Mouse (Mus musculus) erythroblast, adult 5-6 weeks (primary cell): Measurements from ENCODE around the gene Hs2st1. TPM values are rescaled to one million over a fixed set of nuclear protein-coding genes. Genes with fewer than 3 reads are reported as not detected.

Experiments
- ATAC-seq: replicated peaks from 2 replicates; pipeline ENCODE4 v1.8.0; 2016; ENCODE audit warnings: moderate number of reproducible peaks, mild to moderate bottlenecking, moderate TSS enrichment, inconsistent platforms; ENCODE audit not compliant: poor library complexity, low FRiP score, severe bottlenecking
- total RNA-seq, 2 experiments: library from RNA; stranded (forward) in 1 of 2; stranded (reverse) in 1 of 2; fragments of 150-400 nt in 1 of 2; fragments of 200-764, 138-1000 nt in 1 of 2; gene quantifications; 2 replicates each; pipeline versions ENCODE4 v1.2.3 to v1.2.4; 2015 to 2017; ENCODE audit warnings: low replicate concordance in 2 of 2

The Hs2st1 gene
- total RNA-seq, 2 experiments from 2014 or later = 0.85 to 3.5 TPM

DNA sequence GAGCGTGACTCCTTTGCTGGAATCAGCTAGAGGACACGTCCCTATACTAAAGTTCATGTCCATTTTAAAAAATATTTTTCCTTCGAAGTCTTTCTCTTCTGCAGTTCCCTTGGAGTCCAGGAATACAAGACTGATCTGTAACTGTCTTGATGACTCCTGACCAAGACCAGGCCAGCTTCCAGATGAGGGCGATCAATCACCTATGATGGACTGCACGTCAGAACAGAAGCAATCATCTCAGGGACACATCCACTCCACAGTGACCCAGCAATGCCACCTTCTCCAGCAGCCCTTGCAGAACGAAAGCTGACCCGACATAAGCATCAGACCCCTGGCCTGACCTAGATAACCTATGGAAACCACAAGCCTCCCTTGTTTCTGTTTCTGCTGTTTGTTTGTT lies 54.7 kb downstream of the Hs2st1 start:
- ATAC-seq = no peak

GRCm38 (mm10) chr3:144514122-144514505 lies 55.9 kb downstream of the Hs2st1 start:
- ATAC-seq = no peak

DNA sequence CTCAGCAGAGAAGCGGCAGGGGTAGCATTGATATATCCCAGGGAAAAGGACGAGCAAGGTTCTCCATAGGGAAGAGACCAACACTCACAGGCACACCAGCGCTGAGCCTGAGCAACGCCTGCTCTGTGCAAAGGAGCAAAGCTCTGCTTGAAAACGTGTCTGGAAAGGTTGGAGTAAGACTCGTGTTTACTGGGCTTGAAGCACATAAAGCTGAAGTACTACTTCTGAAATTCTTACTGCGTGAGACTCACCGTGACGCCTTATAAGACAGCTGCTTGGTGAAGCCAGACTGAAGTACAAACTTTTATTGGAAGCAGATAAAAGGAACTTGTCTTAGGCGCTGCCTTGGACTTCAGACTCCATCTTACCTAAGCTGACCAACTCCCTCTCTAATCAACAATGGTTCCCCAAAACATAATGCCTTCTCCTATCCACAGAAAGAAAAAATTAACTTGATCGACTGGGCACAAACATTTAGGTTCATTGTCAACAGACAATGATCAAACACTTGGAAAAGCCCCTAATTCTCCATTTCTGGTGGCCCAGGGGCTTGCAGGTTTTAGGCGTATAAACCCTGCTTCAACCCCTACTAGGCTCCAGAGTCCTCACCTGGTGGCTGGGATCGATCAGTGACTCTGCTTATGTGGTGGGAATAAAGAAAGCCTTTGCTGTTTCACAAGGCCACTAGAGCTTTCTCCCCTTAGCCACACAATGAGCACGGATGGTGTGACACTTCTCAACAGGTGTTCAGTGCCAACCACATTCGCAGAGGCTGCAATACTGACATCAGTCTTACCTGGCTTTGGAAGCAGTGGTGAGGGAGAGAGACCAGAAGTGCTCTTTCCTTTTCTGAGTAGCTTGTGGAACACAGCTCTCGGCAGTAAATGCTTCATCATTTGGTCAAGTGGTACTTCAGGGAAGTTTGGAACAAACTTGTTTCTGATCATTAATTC lies 56.5 kb downstream of the Hs2st1 start:
- ATAC-seq = no peak

- ATAC-seq = no peak
Measured at GRCm38 (mm10) chr3:144510724-144511123, 59.3 kb downstream of the Hs2st1 start.

DNA sequence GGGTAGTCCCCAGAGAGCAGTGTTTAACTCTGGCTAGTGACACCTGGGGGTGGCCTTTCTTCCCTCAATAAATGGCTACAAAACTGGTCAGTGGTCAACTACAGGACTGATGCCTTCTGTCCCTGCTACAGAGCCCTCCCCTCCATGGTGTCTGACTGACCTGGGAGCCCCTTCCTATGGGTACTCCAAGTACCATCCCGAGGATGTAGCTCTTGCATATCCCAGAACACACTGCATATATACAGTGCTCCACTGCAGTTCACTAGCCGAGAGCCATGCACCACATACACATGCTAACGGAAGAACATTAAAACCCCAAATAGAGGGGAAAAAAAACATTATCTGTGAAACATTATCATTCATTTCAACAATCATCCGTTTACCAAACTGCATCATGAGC lies 61.6 kb downstream of the Hs2st1 start:
- no peak for ATAC-seq

- no peak for ATAC-seq
Measured at GRCm38 (mm10) chr3:144507885-144508284, 62.1 kb downstream of the Hs2st1 start.

DNA sequence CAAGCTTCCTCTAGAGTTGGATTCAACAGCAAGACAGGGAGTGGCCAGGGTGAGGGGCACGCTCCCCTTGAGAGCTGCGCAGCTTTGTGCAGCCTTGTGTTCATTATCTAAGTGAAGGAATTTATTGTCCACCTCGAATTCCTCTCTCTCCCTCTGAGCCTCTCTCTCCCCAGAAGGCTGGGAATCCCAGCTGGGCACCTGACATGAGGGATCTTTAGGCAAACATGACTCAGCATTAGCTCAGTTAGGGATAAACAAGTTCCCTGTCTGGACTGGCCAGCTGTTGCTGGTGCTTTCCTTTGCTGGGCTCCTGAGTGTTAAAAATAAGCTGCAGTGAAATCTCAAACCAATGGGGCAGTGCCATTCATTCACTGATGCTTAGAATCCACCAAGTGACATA lies 63.8 kb downstream of the Hs2st1 start:
- ATAC-seq = 0 out of 2 replicates have a peak, but pooled peaks have one; percentile 36

DNA sequence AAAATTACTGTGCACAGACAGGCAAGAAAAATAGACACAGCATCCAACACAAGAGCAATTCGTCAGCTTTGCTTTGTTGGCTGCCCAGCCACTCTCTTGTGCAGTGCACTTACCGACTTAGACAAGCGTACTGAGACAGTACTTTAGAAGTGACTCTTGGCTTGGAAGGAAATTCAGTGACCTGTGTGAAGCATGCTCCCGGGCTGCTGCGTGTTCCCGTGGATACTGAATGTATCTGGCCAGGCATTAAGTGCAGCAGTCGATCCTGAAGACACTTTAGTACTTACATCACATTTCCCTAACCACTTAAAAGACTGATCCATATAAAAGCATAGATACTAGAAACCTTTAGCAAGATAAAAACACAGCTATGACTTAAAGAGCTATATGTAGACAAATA lies 68.1 kb downstream of the Hs2st1 start:
- no peak for ATAC-seq

GRCm38 (mm10) chr3:144496762-144497161 lies 73.2 kb downstream of the Hs2st1 start:
- ATAC-seq = no peak

DNA sequence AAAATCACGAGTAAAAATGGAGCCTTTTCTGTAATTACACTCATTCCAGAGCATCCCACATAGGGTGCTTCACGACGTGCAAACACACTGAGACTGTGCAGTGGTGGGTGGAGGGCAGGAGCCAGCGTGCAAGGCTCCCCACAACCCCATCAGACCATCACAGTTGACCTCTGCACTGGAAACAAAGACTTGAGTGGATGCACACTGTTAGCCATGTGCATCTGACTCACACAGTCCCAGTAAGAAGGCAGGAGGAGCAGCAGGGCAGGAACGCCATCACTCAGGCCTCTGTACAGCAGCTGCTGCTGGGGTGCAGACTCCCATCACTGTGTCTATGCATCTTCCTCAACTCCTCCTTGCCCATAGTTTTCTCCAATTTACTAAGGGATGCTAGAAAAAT lies 75.1 kb downstream of the Hs2st1 start:
- no peak for ATAC-seq

DNA sequence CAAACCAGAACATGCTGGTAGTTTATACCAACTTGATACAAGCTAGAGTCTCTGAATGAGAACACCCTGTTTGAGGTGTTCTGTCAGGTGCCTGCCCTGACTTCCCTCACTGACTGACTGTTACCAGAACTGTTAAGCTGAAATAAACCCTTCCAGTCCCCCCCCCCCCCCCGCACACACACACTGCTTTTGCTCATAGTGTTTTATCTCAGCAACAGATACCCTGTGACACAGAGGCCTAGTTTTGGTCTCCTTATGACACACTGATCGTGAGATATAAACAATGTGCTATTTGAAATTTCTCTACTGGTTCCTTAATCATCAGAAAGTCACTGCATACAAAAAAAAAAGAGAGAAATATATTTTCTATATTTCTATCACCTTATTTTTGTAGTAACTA lies 81.2 kb downstream of the Hs2st1 start:
- no peak for ATAC-seq

- ATAC-seq = no peak
Measured at GRCm38 (mm10) chr3:144480595-144480994, 89.4 kb downstream of the Hs2st1 start.

- no peak for ATAC-seq
Measured at GRCm38 (mm10) chr3:144478427-144478794, 91.6 kb downstream of the Hs2st1 start.

- no peak for ATAC-seq
Measured at GRCm38 (mm10) chr3:144477707-144478426, 92.1 kb downstream of the Hs2st1 start.

DNA sequence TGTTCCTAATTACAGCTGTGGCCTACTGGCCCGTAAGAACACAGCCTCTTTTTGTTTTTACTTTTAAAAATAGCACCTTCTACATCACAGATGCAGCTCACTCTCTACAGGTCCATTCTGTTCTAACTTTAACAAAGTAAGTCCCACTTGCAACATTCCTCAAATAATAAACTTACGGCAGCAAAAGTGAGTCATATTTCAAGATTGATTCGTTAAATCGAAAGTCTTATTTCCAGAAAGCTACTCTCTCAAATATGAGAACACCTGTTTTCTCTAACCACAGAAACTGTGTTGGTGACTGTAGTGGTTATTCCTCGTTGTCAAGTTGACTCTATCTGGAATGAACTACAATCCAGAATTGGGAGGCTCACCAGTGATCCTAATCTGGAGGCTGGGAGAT lies 94.1 kb downstream of the Hs2st1 start:
- ATAC-seq = no peak

GRCm38 (mm10) chr3:144474726-144475125 lies 95.3 kb downstream of the Hs2st1 start:
- ATAC-seq = no peak

- no peak for ATAC-seq
Measured at GRCm38 (mm10) chr3:144471954-144472353, 98.0 kb downstream of the Hs2st1 start.

DNA sequence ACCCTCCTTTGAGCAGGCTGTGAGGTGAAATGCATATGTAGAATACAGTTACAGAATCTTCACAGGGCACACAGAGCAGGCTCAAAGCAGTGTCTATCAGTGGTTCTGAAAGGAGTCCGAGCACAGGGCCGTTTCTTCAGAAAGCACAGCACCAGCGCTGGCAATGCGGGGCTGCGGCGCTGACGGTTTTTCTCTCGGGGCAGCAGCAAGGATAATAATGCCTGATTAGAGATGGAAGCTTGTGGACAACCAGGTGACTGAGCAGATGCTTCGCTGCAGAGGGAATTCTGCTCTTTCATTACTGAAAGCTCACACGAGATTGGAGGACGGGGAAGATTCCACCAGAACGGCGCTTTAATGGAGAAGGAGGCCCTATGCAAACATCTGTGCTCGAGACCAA lies 99.1 kb downstream of the Hs2st1 start:
- no peak for ATAC-seq

- no peak for ATAC-seq
Measured at GRCm38 (mm10) chr3:144467521-144467920, 102.5 kb downstream of the Hs2st1 start.

GRCm38 (mm10) chr3:144466108-144466678 lies 103.8 kb downstream of the Hs2st1 start:
- no peak for ATAC-seq

GRCm38 (mm10) chr3:144462679-144463078 lies 107.3 kb downstream of the Hs2st1 start:
- ATAC-seq = no peak
